Mouse (Mus musculus) layer of hippocampus, postnatal 36 days (tissue): ENCODE measurements at regions not wholly inside any gene's neighbourhood (a gene's known extent, or its start where the extent isn't known, plus 50 kb on each side); places are given as distances from the start of the nearest gene placed in this dataset.
A peak's percentile ranks its signal among the peaks of the same experiment; 100 is the strongest.

Experiments
- DNase-seq, 2 experiments: peaks; one replicate each; pipeline ENCODE4 v3.0.0; 2022

- DNase-seq = no peak
Observed at GRCm38 (mm10) chr15:11565503-11566031, 166.1 kb upstream of the Tars start.

DNA sequence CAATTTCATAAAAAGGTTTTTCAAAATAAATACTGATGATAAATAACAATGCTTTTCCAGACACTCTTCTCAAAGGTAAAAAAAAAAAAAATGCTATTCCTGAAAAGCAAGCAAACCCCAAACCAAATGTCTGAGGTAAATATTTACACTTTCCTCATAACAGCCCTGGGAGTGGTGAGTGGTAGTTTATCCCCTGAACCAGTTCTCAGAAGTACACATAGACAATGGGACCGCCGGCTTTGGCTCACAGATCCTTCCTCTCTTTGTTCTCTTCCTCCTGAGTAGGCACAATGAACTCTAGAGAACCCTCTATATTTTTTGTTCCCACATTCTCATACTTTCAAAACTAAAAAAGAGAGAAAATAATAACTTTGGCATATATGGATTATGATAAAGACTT is 153.1 kb upstream of the Tars start:
- no peak for DNase-seq

DNA sequence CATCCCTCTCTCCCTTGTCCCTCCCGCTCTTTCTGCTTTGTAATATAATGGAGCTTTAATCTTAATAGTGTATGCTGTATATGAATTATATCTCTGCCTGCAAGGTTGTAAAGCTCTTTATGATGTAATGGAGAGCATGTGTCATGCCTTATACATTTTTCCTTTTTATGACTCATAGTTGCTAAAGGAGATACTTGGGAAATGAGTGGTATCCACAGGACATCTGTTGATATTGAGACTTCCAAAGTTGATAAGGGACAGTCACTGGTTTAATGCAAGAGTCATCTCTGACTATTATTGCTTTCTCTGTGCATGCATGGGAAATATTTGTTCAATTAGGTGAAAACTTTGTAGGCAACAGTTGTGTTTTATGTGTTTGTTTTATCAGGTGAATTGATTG is 152.6 kb upstream of the Tars start:
- no peak for DNase-seq

DNA sequence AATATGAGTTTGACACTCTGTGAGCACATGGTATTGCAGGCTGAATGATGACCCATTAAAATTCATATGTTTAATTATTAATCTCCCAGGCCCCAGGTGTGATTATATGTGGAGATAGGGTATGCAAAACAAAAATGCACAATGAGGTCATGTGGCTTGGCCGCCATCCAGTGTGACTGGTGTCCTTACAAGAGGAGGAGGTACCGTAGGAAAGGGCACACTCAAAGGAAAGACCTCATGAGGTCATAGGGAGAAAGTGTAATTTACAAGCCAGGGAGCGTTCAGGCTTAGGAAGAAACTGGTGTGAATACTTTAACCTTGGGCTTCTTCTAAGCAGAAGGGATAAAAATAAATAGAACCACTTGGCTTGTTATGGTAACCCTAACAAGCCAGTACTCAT is 140.0 kb upstream of the Tars start:
- no peak for DNase-seq

GRCm38 (mm10) chr15:11536076-11536620 is 136.7 kb upstream of the Tars start:
- DNase-seq = no peak

DNA sequence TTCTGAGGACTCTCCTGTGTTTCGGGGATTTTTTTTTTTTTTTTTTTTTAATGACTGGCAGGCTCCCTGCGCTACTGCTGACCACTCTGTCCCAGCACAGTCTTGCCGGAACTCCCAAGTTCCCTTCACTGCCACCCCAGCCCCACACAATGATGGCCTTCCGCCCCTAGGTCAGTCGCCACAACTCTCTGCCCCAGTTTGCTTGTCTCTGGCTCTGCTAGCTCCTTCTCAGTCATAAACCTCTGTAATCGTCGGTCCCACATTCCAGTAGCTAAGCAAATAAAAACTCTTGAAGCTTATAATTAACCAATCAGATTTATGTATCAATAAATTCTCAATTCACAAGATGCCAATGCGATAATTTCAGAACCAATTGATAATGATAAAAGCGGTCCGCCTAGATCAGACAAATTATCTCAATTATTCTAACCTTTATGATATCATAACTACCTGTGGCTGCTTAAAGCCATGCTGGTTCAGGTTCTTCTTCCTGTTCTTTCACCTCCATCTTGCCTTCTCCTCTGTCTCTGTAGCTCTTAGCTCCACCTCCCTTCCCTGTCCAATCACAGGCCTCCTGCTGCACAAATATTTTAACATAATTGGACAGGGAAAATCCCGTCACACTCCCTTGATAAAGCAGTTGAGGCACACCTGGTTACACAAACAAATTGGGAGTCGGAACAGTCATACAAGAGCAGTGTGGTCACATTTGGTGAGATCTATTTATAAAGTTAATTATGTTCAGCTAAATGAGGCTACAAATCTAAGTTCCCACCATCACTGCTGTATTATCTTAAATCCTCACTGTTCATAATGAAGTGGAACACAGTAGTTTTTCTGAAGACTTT is 135.2 kb upstream of the Tars start:
- DNase-seq = no peak

DNA sequence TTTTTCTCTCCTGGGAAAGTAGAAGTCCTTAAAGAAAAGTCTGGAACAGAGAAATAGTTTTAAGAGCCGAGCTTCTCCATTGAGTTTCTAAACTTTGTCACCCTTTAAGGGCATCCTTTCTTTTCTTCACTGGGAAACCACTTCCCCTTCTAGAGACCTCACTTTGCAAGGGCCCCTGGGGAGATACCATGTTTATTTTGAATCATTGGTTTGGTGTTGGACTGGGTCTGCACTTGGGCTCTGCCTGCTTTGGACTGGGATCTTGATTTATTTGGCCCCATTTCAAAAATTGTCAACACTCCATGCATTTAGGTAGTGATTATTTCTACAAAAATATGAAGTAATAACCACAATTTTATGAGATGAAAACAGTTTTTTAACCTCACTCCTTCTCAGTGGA is 134.2 kb upstream of the Tars start:
- no peak for DNase-seq

GRCm38 (mm10) chr15:11533002-11533610 is 133.6 kb upstream of the Tars start:
- no peak for DNase-seq

DNA sequence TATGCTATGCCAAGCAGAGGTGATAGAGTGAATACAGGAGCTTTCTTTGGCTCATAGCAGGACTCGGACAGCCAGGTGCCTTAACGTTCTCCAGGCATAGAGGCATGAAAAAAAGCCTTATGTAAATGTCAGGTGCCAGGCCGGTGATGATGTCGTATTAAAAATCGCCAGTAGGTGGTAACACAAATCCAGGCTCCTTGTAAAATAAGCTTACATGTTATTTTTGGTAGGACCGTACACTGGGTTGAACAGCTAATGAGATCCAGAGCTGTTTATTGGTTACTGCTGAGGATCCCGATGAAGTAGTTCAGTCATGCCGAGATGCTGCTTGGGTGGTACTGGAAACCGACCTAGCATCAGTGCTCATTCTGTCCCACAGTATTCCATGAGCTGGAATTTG is 133.1 kb upstream of the Tars start:
- DNase-seq = no peak

DNA sequence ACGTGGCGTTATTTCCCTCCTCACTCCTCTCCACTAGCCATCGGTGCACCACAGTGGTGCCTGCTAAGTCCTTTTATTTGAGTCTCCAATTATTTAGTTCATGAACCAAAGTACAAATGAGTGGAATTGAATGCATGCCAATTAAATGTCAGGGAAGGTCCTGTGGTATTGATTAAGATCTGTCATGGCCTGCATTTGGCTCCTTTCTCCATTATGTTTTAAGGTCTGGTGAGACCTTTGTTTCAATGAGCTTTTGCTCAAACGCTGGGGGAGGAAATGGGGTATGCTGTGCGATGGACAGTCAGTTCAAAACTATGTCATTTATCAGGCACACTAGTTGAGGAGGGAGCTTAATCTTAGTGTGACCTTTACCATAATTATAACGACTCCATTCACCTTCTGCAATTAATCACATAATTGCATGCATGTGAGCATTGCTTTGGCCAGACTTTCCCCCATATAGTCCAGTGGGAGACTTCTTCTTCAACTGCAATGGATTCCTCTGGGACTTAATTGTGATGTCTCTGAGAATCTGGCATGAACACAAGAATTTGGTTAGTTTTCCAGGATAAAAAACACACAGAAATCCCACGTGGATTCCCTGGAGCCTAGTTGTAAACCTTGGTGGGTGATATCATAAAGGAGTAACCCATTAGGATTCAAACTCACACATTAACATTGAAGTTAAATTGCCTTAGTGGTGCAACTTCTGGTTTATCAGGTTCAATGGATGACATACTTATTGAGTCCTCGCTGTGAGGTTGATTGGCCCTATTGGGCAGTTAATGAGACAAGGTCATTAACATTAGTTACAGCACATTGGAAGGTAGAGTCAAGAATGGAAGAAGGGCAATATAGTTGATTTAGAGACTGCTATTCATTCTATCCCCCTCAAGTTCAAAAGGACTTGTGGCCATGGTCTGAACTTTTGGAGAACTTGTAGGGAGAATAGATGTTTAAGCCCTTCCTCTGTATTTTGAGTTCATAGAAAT is 130.7 kb upstream of the Tars start:
- DNase-seq = no peak

- no peak for DNase-seq
Observed at GRCm38 (mm10) chr15:11524337-11525106, 125.1 kb upstream of the Tars start.

DNA sequence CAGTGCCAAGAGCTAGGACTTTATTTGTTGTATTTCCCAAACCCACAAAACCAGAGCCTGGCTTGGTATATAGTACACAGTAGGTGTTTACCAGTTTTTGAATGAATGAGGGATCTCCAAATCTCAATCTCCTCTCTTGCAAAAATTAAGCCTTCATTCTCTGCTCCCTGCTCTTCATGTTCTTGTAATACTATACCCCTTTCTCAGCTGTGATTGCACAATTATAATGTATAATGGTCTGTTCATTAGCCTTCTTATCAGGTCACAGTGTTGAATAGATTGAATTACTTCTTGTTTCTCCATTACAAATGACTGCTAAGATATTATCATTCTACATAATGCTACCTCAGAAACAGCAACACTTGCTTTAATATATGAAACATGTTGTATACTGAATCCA is 119.1 kb upstream of the Tars start:
- DNase-seq = no peak

- no peak for DNase-seq
Observed at GRCm38 (mm10) chr15:11517892-11518291, 118.4 kb upstream of the Tars start.

- no peak for DNase-seq
Observed at GRCm38 (mm10) chr15:11505076-11505639, 105.7 kb upstream of the Tars start.

GRCm38 (mm10) chr15:11496436-11496835 is 97.0 kb upstream of the Tars start:
- DNase-seq = no peak

DNA sequence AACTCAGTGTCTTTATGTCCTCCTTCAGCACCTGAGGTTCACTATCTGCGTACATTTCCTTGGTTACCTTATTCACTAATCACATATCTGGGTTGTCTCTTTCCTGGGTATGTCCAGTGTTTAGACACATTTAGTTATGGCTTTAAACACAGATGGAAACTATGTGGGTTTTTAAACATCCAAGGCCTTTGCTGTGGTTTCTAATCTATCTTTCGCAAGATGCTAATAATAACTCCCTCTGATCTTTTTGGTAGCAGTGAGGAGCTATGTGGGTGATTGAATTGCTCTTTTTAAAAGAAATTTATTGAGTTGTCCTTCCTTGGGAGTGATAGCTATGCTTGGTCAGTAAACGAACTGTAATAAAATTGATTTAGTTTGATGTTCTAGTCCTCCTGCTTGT is 89.7 kb upstream of the Tars start:
- DNase-seq = no peak

- no peak for DNase-seq
Observed at GRCm38 (mm10) chr15:11487268-11487783, 87.9 kb upstream of the Tars start.

DNA sequence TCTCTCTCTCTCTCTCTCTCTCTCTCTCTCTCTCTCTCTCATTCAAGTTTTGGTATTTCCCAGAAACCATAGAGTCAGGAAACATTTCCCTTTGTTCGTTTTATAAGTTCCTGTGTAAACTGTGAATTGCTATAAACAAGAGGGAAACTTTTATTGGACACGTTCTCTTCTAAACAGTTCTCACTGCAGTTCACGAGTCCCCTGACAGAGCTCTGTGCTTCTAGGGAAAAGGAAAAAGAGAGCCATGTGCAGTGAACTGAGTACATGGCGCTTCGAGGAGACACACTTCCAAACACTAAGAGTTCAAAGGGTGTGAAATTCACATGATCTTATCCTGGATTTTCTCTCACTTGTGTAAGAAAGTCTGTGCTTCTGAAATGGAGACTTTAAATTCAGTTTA is 84.5 kb upstream of the Tars start:
- DNase-seq = no peak

- peak; percentile 5 to 13 for DNase-seq
Observed at GRCm38 (mm10) chr15:11479166-11479944, 79.9 kb upstream of the Tars start.

DNA sequence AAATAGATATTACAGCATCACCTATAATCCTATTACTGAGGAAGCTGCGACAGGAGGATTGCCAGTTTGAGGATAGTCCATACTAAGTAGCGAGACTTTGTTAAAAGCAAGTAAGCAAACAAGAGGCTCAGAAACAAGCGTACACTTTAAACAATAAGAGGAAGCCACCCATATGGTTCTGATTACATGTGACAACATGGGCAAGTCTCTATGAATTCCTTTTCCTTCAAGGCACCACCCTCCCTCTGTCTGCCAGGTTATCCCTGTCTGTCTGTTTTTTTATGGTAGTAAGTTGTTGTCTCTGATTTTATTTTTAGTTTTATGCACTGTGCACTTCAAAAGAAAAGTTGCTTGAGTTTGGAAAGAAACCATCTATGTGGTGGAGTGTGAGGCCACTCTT is 76.8 kb upstream of the Tars start:
- no peak for DNase-seq
